Mouse (Mus musculus): Measurements from ENCODE around the gene Kcnq5.
A peak's percentile ranks its signal among the peaks of the same experiment; 100 is the strongest.
"Not testable (repeated sequence)": the region's sequence is repeated elsewhere in the genome, so short reads cannot be mapped to it uniquely, and the experiment has no call there.

Gene Kcnq5

GRCm38 (mm10) chr1:21837387-21837786 lies 124.4 kb downstream of the Kcnq5 start:
- DNase-seq (ENCODE audit: low read depth): peak; percentile 8

GRCm38 (mm10) chr1:21836337-21836736 lies 125.4 kb downstream of the Kcnq5 start:
- no peak for DNase-seq (ENCODE audit: low read depth)

- DNase-seq (ENCODE audit: low read depth): peak; percentile 19
These were observed 131.8 kb downstream of the Kcnq5 start for GRCm38 (mm10) chr1:21829909-21830455.

GRCm38 (mm10) chr1:21820066-21820630 lies 141.6 kb downstream of the Kcnq5 start:
- no peak for DNase-seq (ENCODE audit: low read depth)

GRCm38 (mm10) chr1:21805064-21805463 lies 156.7 kb downstream of the Kcnq5 start:
- no peak for DNase-seq (ENCODE audit: low read depth)

GRCm38 (mm10) chr1:21804477-21804866 lies 157.3 kb downstream of the Kcnq5 start:
- DNase-seq (ENCODE audit: low read depth): no peak

GRCm38 (mm10) chr1:21803751-21804476 lies 157.8 kb downstream of the Kcnq5 start:
- no peak for DNase-seq (ENCODE audit: low read depth)

- peak; percentile 24 for DNase-seq (ENCODE audit: low read depth)
These were observed 181.0 kb downstream of the Kcnq5 start for GRCm38 (mm10) chr1:21780746-21781145.

GRCm38 (mm10) chr1:21777560-21777959 lies 184.2 kb downstream of the Kcnq5 start:
- DNase-seq (ENCODE audit: low read depth): no peak

- DNase-seq (ENCODE audit: low read depth): no peak
These were observed 187.8 kb downstream of the Kcnq5 start for GRCm38 (mm10) chr1:21773931-21774330.

- DNase-seq (ENCODE audit: low read depth): no peak
These were observed 191.2 kb downstream of the Kcnq5 start for GRCm38 (mm10) chr1:21770494-21770893.

GRCm38 (mm10) chr1:21749297-21749696 lies 212.4 kb downstream of the Kcnq5 start:
- DNase-seq (ENCODE audit: low read depth): no peak

- DNase-seq (ENCODE audit: low read depth): no peak
These were observed 232.6 kb downstream of the Kcnq5 start for GRCm38 (mm10) chr1:21729131-21729530.

GRCm38 (mm10) chr1:21723231-21723630 lies 238.5 kb downstream of the Kcnq5 start:
- DNase-seq (ENCODE audit: low read depth): not testable (repeated sequence)

GRCm38 (mm10) chr1:21721246-21721645 lies 240.5 kb downstream of the Kcnq5 start:
- no peak for DNase-seq (ENCODE audit: low read depth)

GRCm38 (mm10) chr1:21714816-21715215 lies 246.9 kb downstream of the Kcnq5 start:
- DNase-seq (ENCODE audit: low read depth): peak; percentile 4

GRCm38 (mm10) chr1:21712711-21713110 lies 249.0 kb downstream of the Kcnq5 start:
- no peak for DNase-seq (ENCODE audit: low read depth)

GRCm38 (mm10) chr1:21690458-21690857 lies 271.3 kb downstream of the Kcnq5 start:
- no peak for DNase-seq (ENCODE audit: low read depth)

- no peak for DNase-seq (ENCODE audit: low read depth)
These were observed 272.8 kb downstream of the Kcnq5 start for GRCm38 (mm10) chr1:21688918-21689317.

GRCm38 (mm10) chr1:21684444-21684843 lies 277.3 kb downstream of the Kcnq5 start:
- DNase-seq (ENCODE audit: low read depth): no peak

GRCm38 (mm10) chr1:21676805-21677204 lies 284.9 kb downstream of the Kcnq5 start:
- no peak for DNase-seq (ENCODE audit: low read depth)

GRCm38 (mm10) chr1:21660840-21661239 lies 300.9 kb downstream of the Kcnq5 start:
- no peak for DNase-seq (ENCODE audit: low read depth)

GRCm38 (mm10) chr1:21650820-21651219 lies 310.9 kb downstream of the Kcnq5 start:
- DNase-seq (ENCODE audit: low read depth): no peak

- no peak for DNase-seq (ENCODE audit: low read depth)
These were observed 326.3 kb downstream of the Kcnq5 start for GRCm38 (mm10) chr1:21635406-21635805.
